Mouse (Mus musculus): ENCODE measurements around the gene Cacna1g. TPM values are rescaled to one million over a fixed set of nuclear protein-coding genes. Genes with fewer than 3 reads are reported as not detected.

The Cacna1g gene
- polyA plus RNA-seq, 1 experiment from 2014 or later: 5.8 TPM

Other genes starting within 250 kb of the Cacna1g start
- gene Wfikkn2, start 228.2 kb downstream of the Cacna1g start, polyA plus RNA-seq (2015; fragmentation: Nextera tagmentation; extraction: Ambion mirVana): 3.1 and 3.7 TPM in 2 replicates
- gene Gm21885, start 192.3 kb downstream of the Cacna1g start, polyA plus RNA-seq (2015; fragmentation: Nextera tagmentation; extraction: Ambion mirVana): not detected in 2 replicates
- gene Luc7l3, start 152.2 kb downstream of the Cacna1g start, polyA plus RNA-seq (2015; fragmentation: Nextera tagmentation; extraction: Ambion mirVana): 62.4 and 73.2 TPM in 2 replicates
- 17.5 and 22.6 TPM in 2 replicates for gene Ankrd40, start 146.2 kb downstream of the Cacna1g start, polyA plus RNA-seq (2015; fragmentation: Nextera tagmentation; extraction: Ambion mirVana)
- gene Abcc3, start 81.2 kb downstream of the Cacna1g start, polyA plus RNA-seq (2015; fragmentation: Nextera tagmentation; extraction: Ambion mirVana): 1.1 and 1.3 TPM in 2 replicates
- gene Spata20, start 12.0 kb upstream of the Cacna1g start, polyA plus RNA-seq (2015; fragmentation: Nextera tagmentation; extraction: Ambion mirVana): 0.08 and 0.25 TPM in 2 replicates
- gene Epn3, start 25.8 kb upstream of the Cacna1g start, polyA plus RNA-seq (2015; fragmentation: Nextera tagmentation; extraction: Ambion mirVana): 13.6 and 17.9 TPM in 2 replicates
- gene Mycbpap, start 47.5 kb upstream of the Cacna1g start, polyA plus RNA-seq (2015; fragmentation: Nextera tagmentation; extraction: Ambion mirVana): 5.7 and 9.1 TPM in 2 replicates
- 7.3 and 8.0 TPM in 2 replicates for gene Rsad1, start 75.1 kb upstream of the Cacna1g start, polyA plus RNA-seq (2015; fragmentation: Nextera tagmentation; extraction: Ambion mirVana)
- gene Chad, start 90.8 kb upstream of the Cacna1g start, polyA plus RNA-seq (2015; fragmentation: Nextera tagmentation; extraction: Ambion mirVana): 2.0 and 2.1 TPM in 2 replicates
- 2.7 and 3.9 TPM in 2 replicates for gene Acsf2, start 127.7 kb upstream of the Cacna1g start, polyA plus RNA-seq (2015; fragmentation: Nextera tagmentation; extraction: Ambion mirVana)
- gene Lrrc59, start 155.6 kb upstream of the Cacna1g start, polyA plus RNA-seq (2015; fragmentation: Nextera tagmentation; extraction: Ambion mirVana): 120 and 123 TPM in 2 replicates
- 123 and 134 TPM in 2 replicates for gene Mrpl27, start 179.6 kb upstream of the Cacna1g start, polyA plus RNA-seq (2015; fragmentation: Nextera tagmentation; extraction: Ambion mirVana)
- gene Eme1, start 179.8 kb upstream of the Cacna1g start, polyA plus RNA-seq (2015; fragmentation: Nextera tagmentation; extraction: Ambion mirVana): 9.9 and 11.3 TPM in 2 replicates
- 11.6 and 12.9 TPM in 2 replicates for gene Xylt2, start 203.3 kb upstream of the Cacna1g start, polyA plus RNA-seq (2015; fragmentation: Nextera tagmentation; extraction: Ambion mirVana)
- gene Gm11541, start 230.3 kb upstream of the Cacna1g start, polyA plus RNA-seq (2015; fragmentation: Nextera tagmentation; extraction: Ambion mirVana): not detected in 2 replicates

All from heart, embryonic 16.5 days (tissue).